Mouse (Mus musculus) heart, adult 11 months (tissue): Measurements from ENCODE around the gene Fam71e1.

Experiments used
- DNase-seq: peaks from one replicate; pipeline ENCODE4 v3.0.0; 2022

Gene Fam71e1

DNA sequence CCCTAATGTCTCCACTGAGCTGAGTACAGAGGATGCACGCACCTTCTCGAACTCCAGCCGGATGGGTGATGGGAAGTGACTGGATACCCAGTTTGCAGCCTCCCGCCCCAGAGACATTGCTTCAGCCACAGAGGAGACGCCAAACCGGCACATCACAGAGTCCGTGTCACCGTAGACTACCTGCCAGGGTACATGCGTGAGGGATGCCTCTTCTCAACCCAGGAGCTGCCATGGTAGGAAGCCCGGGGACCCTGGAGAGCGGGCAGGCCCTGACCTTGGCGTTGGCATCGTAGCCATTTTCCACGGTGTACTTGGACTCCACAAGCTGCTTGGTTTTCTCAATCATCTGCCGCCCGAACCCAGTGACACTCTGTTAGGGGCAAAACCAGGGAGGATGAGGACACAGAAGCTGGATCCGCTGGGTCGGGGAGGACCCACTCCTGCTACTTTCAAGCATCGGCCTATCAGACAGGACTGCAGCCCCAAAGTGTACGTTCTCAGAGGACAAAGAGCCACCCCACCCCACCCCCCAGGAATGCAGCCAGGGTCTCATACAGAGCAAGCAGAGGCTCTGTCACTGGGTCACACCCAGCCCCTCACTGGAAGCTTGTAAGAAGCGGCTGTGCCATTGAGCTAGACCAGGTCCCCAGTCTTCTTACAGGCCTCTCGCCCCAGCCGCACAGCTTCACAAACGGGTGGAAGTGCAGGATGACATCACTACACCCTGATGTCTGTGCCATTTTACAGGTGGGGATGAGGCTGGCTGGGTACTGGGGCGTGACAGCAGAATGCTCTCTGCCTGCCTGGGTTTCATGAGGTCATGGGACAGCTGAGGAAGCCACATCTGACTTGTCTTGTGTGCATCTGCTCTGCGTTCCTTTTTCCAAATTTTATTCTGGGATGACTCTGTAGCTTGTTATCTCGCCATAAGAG, 39.5 kb downstream of the Fam71e1 start:
- peak; percentile 89 for DNase-seq

GRCm38 (mm10) chr7:44536590-44536968, 40.2 kb downstream of the Fam71e1 start:
- peak; percentile 88 for DNase-seq

GRCm38 (mm10) chr7:44537009-44537408, 40.6 kb downstream of the Fam71e1 start:
- DNase-seq, result no peak

- peak; percentile 87 for DNase-seq
These were observed 41.1 kb downstream of the Fam71e1 start for GRCm38 (mm10) chr7:44537496-44537895.

- peak; percentile 88 for DNase-seq
These were observed 42.6 kb downstream of the Fam71e1 start for GRCm38 (mm10) chr7:44538756-44539624.

DNA sequence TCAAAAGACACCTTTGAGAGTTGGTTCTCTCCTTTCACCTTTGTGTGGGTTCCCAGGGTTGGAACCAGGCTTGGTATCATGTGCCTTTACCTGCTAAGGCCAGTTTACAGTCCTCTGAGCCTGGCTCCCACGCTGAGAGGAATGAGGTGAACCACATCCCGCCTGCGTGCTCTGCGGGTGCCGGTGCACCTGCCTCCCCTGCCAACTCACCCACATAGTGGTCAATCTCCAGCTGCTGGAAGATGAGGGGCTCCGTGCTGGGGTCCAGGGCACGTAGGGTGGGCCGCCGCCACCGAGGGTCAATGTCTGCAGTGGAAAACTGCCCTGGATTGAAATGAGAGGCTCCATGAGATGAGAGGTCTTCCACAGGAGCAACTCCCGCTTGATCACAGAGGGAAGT, 46.2 kb downstream of the Fam71e1 start:
- peak; percentile 83 for DNase-seq

- no peak for DNase-seq
These were observed 46.7 kb downstream of the Fam71e1 start for GRCm38 (mm10) chr7:44543071-44543470.

DNA sequence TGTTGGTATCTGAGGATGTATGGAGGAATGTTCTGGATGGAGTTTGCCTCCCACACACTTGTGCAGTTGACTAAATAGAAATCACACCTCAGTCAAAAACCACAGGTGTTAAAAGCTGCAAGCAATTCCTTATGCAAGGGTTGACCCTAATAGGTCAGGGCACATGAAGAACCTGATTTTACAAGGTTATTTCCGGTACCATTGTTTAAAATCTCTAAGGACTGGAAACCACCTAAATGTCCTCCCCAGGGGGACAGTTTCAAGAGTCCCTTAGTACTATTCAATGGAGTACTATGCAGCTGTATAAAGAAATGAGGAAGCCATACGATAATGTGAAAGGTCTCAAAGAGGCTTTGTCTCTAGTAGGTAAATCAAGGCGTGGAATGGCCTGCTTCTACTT, 49.9 kb downstream of the Fam71e1 start:
- DNase-seq, result no peak

DNA sequence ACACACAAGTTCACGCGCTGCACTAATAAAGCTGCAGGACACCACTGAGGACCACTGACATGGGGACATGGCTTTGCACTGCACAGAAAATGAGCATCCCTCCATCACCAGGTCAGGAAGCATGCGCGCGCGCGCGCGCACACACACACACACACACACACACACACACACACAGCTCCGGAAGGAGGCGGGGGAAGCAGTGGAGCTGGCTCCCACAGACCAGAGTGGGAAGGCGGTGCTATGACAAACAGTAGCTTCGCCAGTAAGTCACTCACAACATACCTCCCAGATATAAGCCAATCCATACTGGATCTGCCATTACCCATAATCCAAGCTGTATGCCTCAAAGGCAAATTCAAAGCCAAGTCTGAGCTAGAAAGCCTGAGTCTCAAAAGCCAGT, 50.7 kb downstream of the Fam71e1 start:
- peak; percentile 61 for DNase-seq

- peak; percentile 92 for DNase-seq
These were observed 51.3 kb downstream of the Fam71e1 start for GRCm38 (mm10) chr7:44547725-44548124.

DNA sequence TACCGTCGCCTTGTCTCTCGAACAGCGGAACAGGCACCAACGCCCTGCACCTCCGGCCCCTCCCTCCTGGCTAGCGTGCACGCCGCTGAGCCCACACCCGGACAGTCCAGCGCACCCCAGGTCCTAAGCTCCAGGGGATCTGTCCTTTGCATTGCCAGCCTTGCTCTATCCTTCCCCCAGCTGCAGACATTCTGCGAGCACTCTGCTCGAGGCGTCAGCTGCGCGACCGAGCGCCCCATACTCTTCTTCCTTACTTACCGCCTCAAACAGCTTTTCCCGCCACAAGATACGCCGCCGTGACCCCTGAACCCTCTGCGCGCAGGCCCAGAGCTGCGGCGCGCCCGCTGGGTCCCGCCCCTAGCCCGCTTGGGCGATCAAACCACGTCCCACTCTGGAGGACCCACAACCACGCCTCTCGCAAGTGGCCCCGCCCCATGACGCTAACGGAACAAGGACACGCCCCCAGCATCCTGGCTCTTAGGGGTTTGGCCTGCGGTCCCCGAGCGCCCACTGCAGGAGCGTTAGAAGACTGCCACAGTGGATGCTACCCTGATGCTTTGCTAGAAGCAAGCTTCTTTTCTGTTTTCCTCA, 52.2 kb downstream of the Fam71e1 start, which contains the start of gene Pold1:
Pold1 (minus strand) TSS at position 353 of the 591 bp plus-strand sequence.
- peak; percentile 100 for DNase-seq

DNA sequence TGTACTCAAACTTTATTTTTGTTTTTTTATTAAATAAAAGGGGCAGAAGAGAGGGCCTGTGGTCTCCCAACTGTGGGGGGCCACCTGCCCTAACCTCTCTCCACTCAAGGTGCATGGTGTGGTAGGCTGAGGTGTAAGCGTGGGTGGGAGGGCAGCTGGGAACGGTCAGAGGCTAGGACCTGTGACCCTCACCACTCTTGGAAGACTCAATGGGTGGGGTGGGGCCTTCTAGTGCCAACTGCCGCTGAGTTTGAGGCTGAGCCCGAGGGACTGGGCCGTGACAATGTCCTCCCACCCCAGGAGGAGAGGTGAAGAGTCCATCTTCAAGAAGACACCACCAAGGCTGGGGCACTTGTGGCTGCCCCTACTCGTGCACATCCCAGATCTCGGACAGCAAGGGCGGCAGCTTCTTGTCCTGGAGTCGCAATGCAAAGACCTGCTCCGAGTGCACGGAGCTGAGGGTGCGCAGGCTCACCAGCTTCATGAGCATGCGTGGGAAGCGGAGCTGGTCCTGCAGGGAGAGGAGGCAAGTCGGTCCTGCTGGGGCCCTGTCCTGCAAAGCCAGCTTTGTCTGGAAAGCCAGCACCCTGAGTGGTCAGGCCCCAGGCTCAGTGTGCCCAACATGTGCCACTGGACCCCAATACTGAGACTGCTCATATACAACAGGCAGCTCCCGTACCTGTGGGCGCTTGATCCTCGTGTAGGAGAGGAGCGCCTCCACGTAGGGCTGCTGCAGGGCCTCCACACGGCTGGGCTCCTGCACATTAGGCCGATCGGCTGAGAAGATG, 53.4 kb downstream of the Fam71e1 start:
- peak; percentile 94 for DNase-seq

GRCm38 (mm10) chr7:44550409-44550678, 54.0 kb downstream of the Fam71e1 start:
- peak; percentile 88 for DNase-seq
